Mouse (Mus musculus): ENCODE results near the gene Prkar2b. TPM values are rescaled to one million over a fixed set of nuclear protein-coding genes. Genes with fewer than 3 reads are reported as not detected.
A peak's percentile ranks its signal among the peaks of the same experiment; 100 is the strongest.

Prkar2b gene
- polyA plus RNA-seq, 1 experiment from 2014 or later: 123 TPM

DNA sequence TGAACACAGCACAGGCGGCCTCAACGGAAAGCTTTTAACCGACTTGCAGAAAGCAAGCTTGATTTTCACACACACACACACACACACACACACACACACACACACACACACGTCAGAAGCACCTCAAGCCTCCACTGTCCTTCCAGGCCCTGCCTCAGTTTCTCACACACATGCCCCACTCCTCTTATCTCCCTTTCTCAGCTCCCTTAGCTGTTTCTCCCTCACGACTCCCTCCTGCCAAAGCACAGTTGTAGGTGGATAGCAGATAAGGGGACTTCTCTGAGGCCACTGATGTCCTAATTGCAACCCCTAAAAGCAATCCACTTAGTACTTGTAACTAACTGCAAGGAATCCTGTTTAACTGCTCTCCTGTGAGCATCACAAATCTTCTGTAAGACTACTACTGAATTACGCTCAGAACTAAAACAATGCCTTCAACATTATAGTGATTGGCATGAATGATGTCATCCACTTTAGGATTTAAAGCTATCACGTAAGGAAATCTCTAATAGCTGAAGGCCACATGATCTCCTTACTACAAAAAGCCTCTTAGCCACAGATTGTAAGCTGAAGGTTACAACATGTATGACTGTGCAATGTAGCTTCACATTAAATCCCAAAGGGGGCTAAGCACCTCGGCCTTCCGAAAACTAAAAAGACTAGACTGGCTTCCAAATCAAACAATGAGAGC, 6.5 kb downstream of the Prkar2b start:
- ATAC-seq: no peak
- Histone ChIP-seq H3K4me1 (ENCODE audit: control insufficient read depth, insufficient read depth, low read depth, low read length) (peaks cover 18% of the 10 kb centered on the region), H3K27me3 (replicated peaks; ENCODE audit: control insufficient read depth, insufficient read depth, low read length) (no peaks in the 10 kb centered on the region)

DNA sequence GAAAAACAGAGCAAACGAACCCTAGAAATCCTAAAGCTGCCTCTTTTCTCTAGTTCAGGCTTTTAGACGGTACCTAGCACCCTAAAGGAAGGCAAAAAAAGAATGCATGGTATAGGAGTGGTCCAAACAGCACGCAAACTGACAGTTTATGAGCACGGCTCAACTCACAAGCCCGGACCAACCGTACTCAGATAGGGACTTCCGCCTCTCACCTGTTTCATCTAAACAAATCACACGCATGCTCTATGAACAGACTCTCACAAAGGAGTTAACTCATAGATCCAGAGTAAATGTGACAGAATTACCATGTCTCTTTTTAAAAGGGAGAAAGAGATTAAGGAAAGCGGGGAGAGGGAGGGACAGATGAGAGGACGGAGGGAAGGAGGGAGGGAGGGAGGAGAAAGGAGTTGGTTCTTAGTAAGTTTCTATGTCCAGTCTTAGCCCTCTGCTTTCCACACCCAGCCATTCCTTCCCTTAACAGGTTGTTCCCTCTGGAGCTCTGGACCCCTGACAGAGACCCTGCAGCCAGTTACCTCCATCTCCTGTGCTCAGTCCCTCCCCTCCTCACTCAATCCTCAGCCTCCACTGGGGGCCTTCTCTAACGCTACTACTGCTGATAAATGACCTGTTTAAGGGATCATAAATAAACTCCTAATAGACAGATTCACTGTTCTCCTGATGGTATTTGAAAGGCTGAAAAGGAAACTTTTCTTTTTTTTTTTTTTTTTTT, 7.3 kb downstream of the Prkar2b start:
- Histone ChIP-seq H3K27ac (ENCODE audit: low read depth, low read length) (no peak overlapping the region), H3K36me3 (ENCODE audit: control insufficient read depth, insufficient read depth, low read length) (no peaks in the 10 kb centered on the region), H3K4me3 (ENCODE audit: low read length) (no peak overlapping the region), H3K27me3 (replicated peaks; ENCODE audit: control insufficient read depth, insufficient read depth, low read length) (no peaks in the 10 kb centered on the region), H3K4me1 (ENCODE audit: control insufficient read depth, insufficient read depth, low read depth, low read length) (peaks cover 18% of the 10 kb centered on the region), H3K9ac (ENCODE audit: low read depth, low read length) (no peak overlapping the region), H3K9me3 (ENCODE audit: control insufficient read depth, low read length) (no peaks in the 10 kb centered on the region), H3K4me2 (ENCODE audit: low read length) (no peak overlapping the region)
- no peak for ATAC-seq
- WGBS: 69% methylated on average over 11 of the region's 11 CpGs

More for the DNA sequence above, 6.5 kb downstream of the Prkar2b start:
- H3K4me2 ChIP-seq (ENCODE audit: low read length): no peak overlapping the region
- H3K27ac ChIP-seq (ENCODE audit: low read depth, low read length): no peak overlapping the region
- H3K9ac ChIP-seq (ENCODE audit: low read depth, low read length): no peak overlapping the region
- no peaks in the 10 kb centered on the region for H3K36me3 ChIP-seq (ENCODE audit: control insufficient read depth, insufficient read depth, low read length)
- 63% methylated on average over 9 of the region's 9 CpGs for WGBS
- H3K4me3 ChIP-seq (ENCODE audit: low read length): no peak overlapping the region
- no peaks in the 10 kb centered on the region for H3K9me3 ChIP-seq (ENCODE audit: control insufficient read depth, low read length)

- 83% methylated on average over 4 of the region's 4 CpGs for WGBS
- H3K27me3 ChIP-seq (replicated peaks; ENCODE audit: control insufficient read depth, insufficient read depth, low read length): no peaks in the 10 kb centered on the region
- H3K4me2 ChIP-seq (ENCODE audit: low read length): no peak overlapping the region
- peaks cover 17% of the 10 kb centered on the region for H3K4me1 ChIP-seq (ENCODE audit: control insufficient read depth, insufficient read depth, low read depth, low read length)
- ATAC-seq: no peak
- H3K27ac ChIP-seq (ENCODE audit: low read depth, low read length): no peak overlapping the region
- H3K9me3 ChIP-seq (ENCODE audit: control insufficient read depth, low read length): no peaks in the 10 kb centered on the region
- H3K4me3 ChIP-seq (ENCODE audit: low read length): no peak overlapping the region
- no peaks in the 10 kb centered on the region for H3K36me3 ChIP-seq (ENCODE audit: control insufficient read depth, insufficient read depth, low read length)
- H3K9ac ChIP-seq (ENCODE audit: low read depth, low read length): no peak overlapping the region
Measured at GRCm38 (mm10) chr12:32052882-32053281, 8.2 kb downstream of the Prkar2b start.

GRCm38 (mm10) chr12:32050165-32050564, 10.9 kb downstream of the Prkar2b start:
- 76% methylated on average over 5 of the region's 5 CpGs for WGBS
- H3K27me3 ChIP-seq (replicated peaks; ENCODE audit: control insufficient read depth, insufficient read depth, low read length): no peaks in the 10 kb centered on the region
- no peak overlapping the region for H3K4me3 ChIP-seq (ENCODE audit: low read length)
- H3K9me3 ChIP-seq (ENCODE audit: control insufficient read depth, low read length): no peaks in the 10 kb centered on the region
- peaks cover 6% of the 10 kb centered on the region for H3K4me1 ChIP-seq (ENCODE audit: control insufficient read depth, insufficient read depth, low read depth, low read length)
- no peak overlapping the region for H3K4me2 ChIP-seq (ENCODE audit: low read length)
- no peak overlapping the region for H3K9ac ChIP-seq (ENCODE audit: low read depth, low read length)
- no peak for ATAC-seq
- H3K27ac ChIP-seq (ENCODE audit: low read depth, low read length): no peak overlapping the region
- no peaks in the 10 kb centered on the region for H3K36me3 ChIP-seq (ENCODE audit: control insufficient read depth, insufficient read depth, low read length)

GRCm38 (mm10) chr12:32045566-32046330, 15.3 kb downstream of the Prkar2b start:
- Histone ChIP-seq H3K4me1 (ENCODE audit: control insufficient read depth, insufficient read depth, low read depth, low read length) (no peaks in the 10 kb centered on the region), H3K4me3 (ENCODE audit: low read length) (no peak overlapping the region), H3K4me2 (ENCODE audit: low read length) (no peak overlapping the region), H3K9me3 (ENCODE audit: control insufficient read depth, low read length) (no peaks in the 10 kb centered on the region), H3K36me3 (ENCODE audit: control insufficient read depth, insufficient read depth, low read length) (no peaks in the 10 kb centered on the region; the same call in 1 of the 2 replicates), H3K9ac (ENCODE audit: low read depth, low read length) (no peak overlapping the region), H3K27ac (ENCODE audit: low read depth, low read length) (no peak overlapping the region), H3K27me3 (replicated peaks; ENCODE audit: control insufficient read depth, insufficient read depth, low read length) (no peaks in the 10 kb centered on the region)
- 82% methylated on average over 17 of the region's 17 CpGs for WGBS
- no peak for ATAC-seq

- H3K4me2 ChIP-seq (ENCODE audit: low read length): no peak overlapping the region
- no peak overlapping the region for H3K4me3 ChIP-seq (ENCODE audit: low read length)
- H3K27me3 ChIP-seq (replicated peaks; ENCODE audit: control insufficient read depth, insufficient read depth, low read length): no peaks in the 10 kb centered on the region
- WGBS: 65% methylated on average over 5 of the region's 5 CpGs
- no peaks in the 10 kb centered on the region; the same call in 1 of the 2 replicates for H3K36me3 ChIP-seq (ENCODE audit: control insufficient read depth, insufficient read depth, low read length)
- H3K9ac ChIP-seq (ENCODE audit: low read depth, low read length): no peak overlapping the region
- peak; percentile 43; the same call in 1 of the 2 replicates for ATAC-seq
- H3K9me3 ChIP-seq (ENCODE audit: control insufficient read depth, low read length): no peaks in the 10 kb centered on the region
- H3K4me1 ChIP-seq (ENCODE audit: control insufficient read depth, insufficient read depth, low read depth, low read length): no peaks in the 10 kb centered on the region
- no peak overlapping the region for H3K27ac ChIP-seq (ENCODE audit: low read depth, low read length)
Measured at GRCm38 (mm10) chr12:32044487-32045134, 16.5 kb downstream of the Prkar2b start.

GRCm38 (mm10) chr12:32033536-32033935, 27.6 kb downstream of the Prkar2b start:
- Histone ChIP-seq H3K4me1 (ENCODE audit: control insufficient read depth, insufficient read depth, low read depth, low read length) (no peaks in the 10 kb centered on the region), H3K36me3 (ENCODE audit: control insufficient read depth, insufficient read depth, low read length) (no peaks in the 10 kb centered on the region), H3K9ac (ENCODE audit: low read depth, low read length) (no peak overlapping the region), H3K27me3 (replicated peaks; ENCODE audit: control insufficient read depth, insufficient read depth, low read length) (no peaks in the 10 kb centered on the region), H3K4me3 (ENCODE audit: low read length) (no peak overlapping the region), H3K4me2 (ENCODE audit: low read length) (no peak overlapping the region), H3K27ac (ENCODE audit: low read depth, low read length) (no peak overlapping the region), H3K9me3 (ENCODE audit: control insufficient read depth, low read length) (no peaks in the 10 kb centered on the region)
- WGBS: 82% methylated on average over 6 of the region's 6 CpGs
- no peak for ATAC-seq

DNA sequence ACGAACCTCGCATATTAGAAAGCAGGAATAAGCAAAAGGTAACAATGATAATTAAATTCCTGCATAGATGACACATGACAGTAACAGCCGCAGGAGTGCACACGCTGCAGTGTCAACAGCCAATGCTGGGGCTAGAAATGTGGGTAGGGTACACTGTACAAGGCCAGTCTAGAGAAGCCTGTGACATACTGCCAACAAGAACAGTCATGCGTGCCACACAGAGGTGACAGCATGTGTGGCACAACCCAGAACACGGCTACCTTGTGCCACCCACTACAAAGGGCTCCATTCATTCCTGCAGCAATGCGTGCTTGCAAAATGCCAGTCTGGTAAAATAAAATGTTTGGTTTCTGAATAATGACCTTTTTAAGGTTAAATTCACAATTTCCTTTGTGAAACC, 28.2 kb downstream of the Prkar2b start:
- H3K4me1 ChIP-seq (ENCODE audit: control insufficient read depth, insufficient read depth, low read depth, low read length): no peaks in the 10 kb centered on the region
- 82% methylated on average over 7 of the region's 7 CpGs for WGBS
- H3K27me3 ChIP-seq (replicated peaks; ENCODE audit: control insufficient read depth, insufficient read depth, low read length): no peaks in the 10 kb centered on the region
- no peak overlapping the region for H3K4me3 ChIP-seq (ENCODE audit: low read length)
- no peak overlapping the region for H3K4me2 ChIP-seq (ENCODE audit: low read length)
- H3K9ac ChIP-seq (ENCODE audit: low read depth, low read length): no peak overlapping the region
- ATAC-seq: no peak; the same call in 1 of the 2 replicates
- H3K9me3 ChIP-seq (ENCODE audit: control insufficient read depth, low read length): no peaks in the 10 kb centered on the region
- no peaks in the 10 kb centered on the region for H3K36me3 ChIP-seq (ENCODE audit: control insufficient read depth, insufficient read depth, low read length)
- no peak overlapping the region for H3K27ac ChIP-seq (ENCODE audit: low read depth, low read length)
